Mouse (Mus musculus): ENCODE measurements around the gene Spats2l. TPM values are rescaled to one million over a fixed set of nuclear protein-coding genes. Genes with fewer than 3 reads are reported as not detected.

Gene Spats2l
- total and polyA plus RNA-seq, 3 experiments: not detected

- Histone ChIP-seq H3K9me3 (replicated peaks; ENCODE audit: insufficient read depth, low read length) (no peaks in the 10 kb centered on the region), H3K4me1 (ENCODE audit: control insufficient read depth in 1 of 2, insufficient read depth in 2 of 2, low read length in 2 of 2) (peaks cover 0 to 2% of the 10 kb centered on the region in 2 experiments; a peak in 2 of 4 replicates), H3K27ac (ENCODE audit: control insufficient read depth, low read depth, low read length) (no peak overlapping the region), H3K4me3 (ENCODE audit: control insufficient read depth in 1 of 2, insufficient read depth in 1 of 2, low read depth in 2 of 2, low read length in 2 of 2) (no peak overlapping the region), H3K79me2 (ENCODE audit: control insufficient read depth, insufficient read depth, low read length, poor library complexity) (no peaks in the 10 kb centered on the region), H3K27me3 (ENCODE audit: control insufficient read depth in 1 of 2, insufficient read depth in 2 of 2, low read length in 2 of 2) (no peaks in the 10 kb centered on the region), H3K9ac (ENCODE audit: control insufficient read depth, low read depth, low read length, poor library complexity, severe bottlenecking) (no peak overlapping the region), H3K36me3 (ENCODE audit: control insufficient read depth in 1 of 2, insufficient read depth in 2 of 2, low read length in 2 of 2) (no peaks in the 10 kb centered on the region)
- DNase-seq (ENCODE audit: low read depth, low spot score): no peak
- TF ChIP-seq GATA1 (IDR thresholded peaks at IDR 0.05; ENCODE audit: low read depth, low read length): no peak
- TF ChIP-seq MEF2A (IDR thresholded peaks at IDR 0.05; ENCODE audit: extremely low read depth, insufficient replicate concordance, low read depth, low read length, poor library complexity, severe bottlenecking): no peak
- no peak for TF ChIP-seq TAL1 (IDR thresholded peaks at IDR 0.05; ENCODE audit: low read length)
- no peak for TF ChIP-seq TBP (IDR thresholded peaks at IDR 0.05; ENCODE audit: low read depth, low read length)
- TF ChIP-seq KAT2A (conservative IDR thresholded peaks at IDR 0.05; ENCODE audit: low read depth, low read length): no peak
- no peak for TF ChIP-seq ZMIZ1 (IDR thresholded peaks at IDR 0.05; ENCODE audit: low read depth, low read length)
- no peak for TF ChIP-seq MYC (IDR thresholded peaks at IDR 0.05; ENCODE audit: low read depth, low read length)
- no peak for TF ChIP-seq MAFK (IDR thresholded peaks at IDR 0.05; ENCODE audit: borderline replicate concordance, low read depth, low read length)
- TF ChIP-seq E2F4 (IDR thresholded peaks at IDR 0.05; ENCODE audit: borderline replicate concordance, low read depth, low read length): no peak
- no peak for TF ChIP-seq CTCF (IDR thresholded peaks at IDR 0.05 in 2 of 3, conservative IDR thresholded peaks at IDR 0.05 in 1 of 3; ENCODE audit: control insufficient read depth in 1 of 3, insufficient read depth in 1 of 3, low read depth in 2 of 3, low read length in 3 of 3, poor library complexity in 1 of 3, severe bottlenecking in 1 of 3)
- TF ChIP-seq BHLHE40 (IDR thresholded peaks at IDR 0.05; ENCODE audit: borderline replicate concordance, low read depth, low read length): no peak
- no peak for TF ChIP-seq MAZ (IDR thresholded peaks at IDR 0.05; ENCODE audit: low read depth, low read length)
- no peak for TF ChIP-seq GABPA (IDR thresholded peaks at IDR 0.05; ENCODE audit: low read depth, low read length)
- TF ChIP-seq MXI1 (IDR thresholded peaks at IDR 0.05; ENCODE audit: low read depth, low read length): no peak
Measured at GRCm38 (mm10) chr1:57989052-57989600, 215.2 kb downstream of the Spats2l start.

GRCm38 (mm10) chr1:57991277-57991676 is 217.3 kb downstream of the Spats2l start:
- peaks cover 0 to 5% of the 10 kb centered on the region in 2 experiments; a peak in 2 of 4 replicates for H3K4me1 ChIP-seq (ENCODE audit: control insufficient read depth in 1 of 2, insufficient read depth in 2 of 2, low read length in 2 of 2)
- DNase-seq (ENCODE audit: low read depth, low spot score): peak; percentile 56

More at GRCm38 (mm10) chr1:57991277-57991676, 217.3 kb downstream of the Spats2l start:
- Histone ChIP-seq H3K4me3 (ENCODE audit: control insufficient read depth in 1 of 2, insufficient read depth in 1 of 2, low read depth in 2 of 2, low read length in 2 of 2) (no peak overlapping the region), H3K9ac (ENCODE audit: control insufficient read depth, low read depth, low read length, poor library complexity, severe bottlenecking) (no peak overlapping the region), H3K9me3 (replicated peaks; ENCODE audit: insufficient read depth, low read length) (no peaks in the 10 kb centered on the region), H3K79me2 (ENCODE audit: control insufficient read depth, insufficient read depth, low read length, poor library complexity) (peaks cover 4% of the 10 kb centered on the region), H3K27me3 (ENCODE audit: control insufficient read depth in 1 of 2, insufficient read depth in 2 of 2, low read length in 2 of 2) (no peaks in the 10 kb centered on the region), H3K27ac (ENCODE audit: control insufficient read depth, low read depth, low read length) (no peak overlapping the region), H3K36me3 (ENCODE audit: control insufficient read depth in 1 of 2, insufficient read depth in 2 of 2, low read length in 2 of 2) (no peaks in the 10 kb centered on the region)
- TF ChIP-seq ELF1 (IDR thresholded peaks at IDR 0.05; ENCODE audit: low read depth, low read length): no peak
- 0 out of 2 replicates have a peak, but pooled peaks have one; percentile 28 for TF ChIP-seq MYB (IDR thresholded peaks at IDR 0.05; ENCODE audit: low read depth, low read length)
- 0 out of 2 replicates have a peak, but pooled peaks have one; percentile 17 for TF ChIP-seq GATA1 (IDR thresholded peaks at IDR 0.05; ENCODE audit: low read depth, low read length)
- TF ChIP-seq EP300 (IDR thresholded peaks at IDR 0.05; ENCODE audit: low read depth in 1 of 2, low read length in 2 of 2): peak; percentile 45 to 63; a peak in 2 of 4 replicates
- TF ChIP-seq TBP (IDR thresholded peaks at IDR 0.05; ENCODE audit: low read depth, low read length): 0 out of 2 replicates have a peak, but pooled peaks have one; percentile 33

Data from MEL (cell line).